Mouse (Mus musculus) lung, postnatal 4 days (tissue): ENCODE measurements around the gene Gm853.
"Not testable (repeated sequence)": the region's sequence is repeated elsewhere in the genome, so short reads cannot be mapped to it uniquely, and the experiment has no call there.

Experiments
- DNase-seq, 2 experiments: peaks; one replicate each; pipeline ENCODE4 v3.0.0; 2021

Gene Gm853

GRCm38 (mm10) chr4:130222179-130222578, at the start of gene Gm853:
Gene Gm853 (minus strand): TSS chr4:130222401.
- DNase-seq = no peak

GRCm38 (mm10) chr4:130270611-130271347, 48.6 kb upstream of the Gm853 start:
- DNase-seq = no peak

GRCm38 (mm10) chr4:130270089-130270488, 47.9 kb upstream of the Gm853 start:
- no peak for DNase-seq

GRCm38 (mm10) chr4:130268736-130269135, 46.5 kb upstream of the Gm853 start:
- no peak for DNase-seq

- DNase-seq = peak in 1 of 2 experiments; percentile 43
Measured at GRCm38 (mm10) chr4:130267069-130267468, 44.9 kb upstream of the Gm853 start.

GRCm38 (mm10) chr4:130266601-130267000, 44.4 kb upstream of the Gm853 start:
- no peak for DNase-seq

- peak; percentile 52 to 73 for DNase-seq
Measured at GRCm38 (mm10) chr4:130264698-130265349, 42.6 kb upstream of the Gm853 start.

GRCm38 (mm10) chr4:130264131-130264530, 41.9 kb upstream of the Gm853 start:
- DNase-seq = no peak

GRCm38 (mm10) chr4:130260406-130260805, 38.2 kb upstream of the Gm853 start:
- DNase-seq = no peak

GRCm38 (mm10) chr4:130252441-130253157, 30.4 kb upstream of the Gm853 start:
- DNase-seq = peak in 1 of 2 experiments; percentile 23

- DNase-seq = no peak
Measured at GRCm38 (mm10) chr4:130251763-130252162, 29.6 kb upstream of the Gm853 start.

GRCm38 (mm10) chr4:130251172-130251705, 29.0 kb upstream of the Gm853 start:
- DNase-seq = no peak

GRCm38 (mm10) chr4:130248636-130249035, 26.4 kb upstream of the Gm853 start:
- no peak for DNase-seq

- peak; percentile 47 to 75 for DNase-seq
Measured at GRCm38 (mm10) chr4:130246132-130246531, 23.9 kb upstream of the Gm853 start.

GRCm38 (mm10) chr4:130244749-130245148, 22.5 kb upstream of the Gm853 start:
- no peak for DNase-seq

- DNase-seq = not testable (repeated sequence)
Measured at GRCm38 (mm10) chr4:130243621-130244020, 21.4 kb upstream of the Gm853 start.

GRCm38 (mm10) chr4:130242956-130243355, 20.8 kb upstream of the Gm853 start:
- no peak for DNase-seq

- DNase-seq = no peak
Measured at GRCm38 (mm10) chr4:130240695-130241094, 18.5 kb upstream of the Gm853 start.

- no peak for DNase-seq
Measured at GRCm38 (mm10) chr4:130237607-130238006, 15.4 kb upstream of the Gm853 start.

GRCm38 (mm10) chr4:130236361-130236760, 14.2 kb upstream of the Gm853 start:
- no peak for DNase-seq

GRCm38 (mm10) chr4:130224071-130224470, 1.9 kb upstream of the Gm853 start:
- no peak for DNase-seq

GRCm38 (mm10) chr4:130220176-130220575, 2.0 kb downstream of the Gm853 start:
- DNase-seq = no peak

- DNase-seq = no peak
Measured at GRCm38 (mm10) chr4:130215392-130215791, 6.8 kb downstream of the Gm853 start.
